Mouse (Mus musculus): Measurements from ENCODE around the gene Ugp2. TPM values are rescaled to one million over a fixed set of nuclear protein-coding genes. Genes with fewer than 3 reads are reported as not detected.
"Not testable (repeated sequence)": the region's sequence is repeated elsewhere in the genome, so short reads cannot be mapped to it uniquely, and the experiment has no call there.

Ugp2 gene
- polyA plus RNA-seq, 1 experiment from 2014 or later: 30.9 TPM

GRCm38 (mm10) chr11:21303619-21304018 lies 67.4 kb downstream of the Ugp2 start:
- 82% methylated on average over 3 of the region's 3 CpGs for WGBS (ENCODE audit: insufficient replicate concordance)
- Histone ChIP-seq H3K4me3 (replicated peaks) (no peak overlapping the region), H3K4me1 (replicated peaks) (no peaks in the 10 kb centered on the region), H3K36me3 (peaks cover 37% of the 10 kb centered on the region), H3K4me2 (no peak overlapping the region), H3K27me3 (no peaks in the 10 kb centered on the region), H3K27ac (no peak overlapping the region), H3K9ac (no peak overlapping the region), H3K9me3 (replicated peaks) (no peaks in the 10 kb centered on the region)
- ATAC-seq (ENCODE audit: low read depth) (no peak), DNase-seq (no peak)

- Histone ChIP-seq H3K36me3 (peaks cover 15% of the 10 kb centered on the region), H3K27ac (no peak overlapping the region), H3K27me3 (no peaks in the 10 kb centered on the region), H3K4me3 (replicated peaks) (no peak overlapping the region), H3K9ac (no peak overlapping the region), H3K9me3 (replicated peaks) (no peaks in the 10 kb centered on the region), H3K4me1 (replicated peaks) (peaks cover 3% of the 10 kb centered on the region), H3K4me2 (no peak overlapping the region)
- 78% methylated on average over 5 of the region's 5 CpGs for WGBS (ENCODE audit: insufficient replicate concordance)
- DNase-seq (no peak), ATAC-seq (ENCODE audit: low read depth) (no peak)
These were observed 75.5 kb downstream of the Ugp2 start for GRCm38 (mm10) chr11:21295486-21295885.

GRCm38 (mm10) chr11:21288153-21288552 lies 82.8 kb downstream of the Ugp2 start:
- H3K4me1 ChIP-seq (replicated peaks); H3K9ac ChIP-seq; DNase-seq; H3K27me3 ChIP-seq; H3K4me3 ChIP-seq (replicated peaks); H3K4me2 ChIP-seq; ATAC-seq (ENCODE audit: low read depth); H3K9me3 ChIP-seq (replicated peaks); H3K27ac ChIP-seq; H3K36me3 ChIP-seq: not testable (repeated sequence)
- WGBS (ENCODE audit: insufficient replicate concordance): 86% methylated on average over 2 of the region's 2 CpGs

DNA sequence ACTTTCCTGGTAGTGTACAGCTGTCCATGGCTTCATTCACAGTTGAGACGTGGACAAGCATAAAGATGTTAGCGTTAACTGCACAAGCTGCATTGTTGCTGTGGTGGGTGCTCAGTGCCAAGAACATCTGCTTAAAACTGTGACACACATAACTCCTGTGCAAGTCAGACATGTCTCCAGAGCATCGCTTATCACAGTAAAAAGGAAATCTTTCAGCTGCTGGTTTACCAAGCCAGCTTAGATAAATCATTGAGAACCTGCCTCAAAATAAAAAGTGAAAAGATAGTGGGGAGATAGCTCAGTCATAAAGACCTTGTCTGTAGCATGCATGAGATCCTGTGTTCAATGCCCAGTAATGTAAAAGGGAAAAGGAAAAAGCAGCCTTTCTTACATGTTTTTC lies 84.6 kb downstream of the Ugp2 start:
- WGBS (ENCODE audit: insufficient replicate concordance): 50% methylated on average over 3 of the region's 3 CpGs
- H3K9me3 ChIP-seq (replicated peaks): no peaks in the 10 kb centered on the region
- H3K4me3 ChIP-seq (replicated peaks): no peak overlapping the region
- ATAC-seq (ENCODE audit: low read depth): no peak
- no peaks in the 10 kb centered on the region for H3K4me1 ChIP-seq (replicated peaks)
- no peak overlapping the region for H3K27ac ChIP-seq
- H3K9ac ChIP-seq: no peak overlapping the region
- no peaks in the 10 kb centered on the region for H3K27me3 ChIP-seq
- H3K36me3 ChIP-seq: peaks cover 7% of the 10 kb centered on the region; the same call in 1 of the 2 replicates
- H3K4me2 ChIP-seq: no peak overlapping the region
- DNase-seq: no peak

DNA sequence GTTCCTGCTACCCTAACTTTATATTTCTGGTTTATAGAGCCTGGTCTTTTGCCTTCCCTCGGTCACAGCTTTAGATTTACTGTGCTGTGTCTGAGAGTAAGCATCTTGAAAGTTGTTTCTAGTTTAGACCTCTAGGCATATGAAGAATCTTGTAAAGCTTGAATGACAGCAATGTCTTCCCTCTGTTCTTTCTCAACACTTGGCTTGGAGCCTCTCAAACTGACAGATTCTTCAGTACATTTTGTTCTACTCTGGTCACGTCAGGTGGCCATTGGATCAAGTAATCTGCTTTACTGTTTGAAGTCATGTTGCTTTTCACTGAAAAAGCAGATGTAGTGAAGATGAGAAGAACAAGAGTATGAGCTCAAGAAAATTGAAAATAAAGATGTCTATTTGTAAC lies 94.8 kb downstream of the Ugp2 start:
- no peak overlapping the region for H3K4me2 ChIP-seq
- peaks cover 24% of the 10 kb centered on the region for H3K36me3 ChIP-seq
- ATAC-seq (ENCODE audit: low read depth) (no peak), DNase-seq (no peak)
- no peaks in the 10 kb centered on the region for H3K27me3 ChIP-seq
- no peak overlapping the region for H3K27ac ChIP-seq
- H3K4me1 ChIP-seq (replicated peaks): no peaks in the 10 kb centered on the region
- H3K4me3 ChIP-seq (replicated peaks): no peak overlapping the region
- H3K9ac ChIP-seq: no peak overlapping the region
- no peaks in the 10 kb centered on the region for H3K9me3 ChIP-seq (replicated peaks)
- WGBS (ENCODE audit: insufficient replicate concordance): 85% methylated on average over 2 of the region's 2 CpGs

MicroRNAs encoded within 50 kb of the gene (microRNA counts, 519-probe panel; counts per million panel counts)
- microRNA mmu-miR-1933-3p (114 counts per million), microRNA mmu-miR-1933-5p (114 counts per million)

Small RNA genes within 50 kb of the gene (microRNA-seq; reads per million reads assigned to microRNA genes)
- 0.88 reads per million for gene Mir1933

Other genes with a start within 250 kb of the Ugp2 start
- 3.8 and 4.5 TPM in 2 replicates for gene Vps54, start 131.9 kb downstream of the Ugp2 start, polyA plus RNA-seq (2015; fragmentation: Nextera tagmentation; extraction: Ambion mirVana)
- gene Wdpcp, start 201.0 kb upstream of the Ugp2 start, polyA plus RNA-seq (2015; fragmentation: Nextera tagmentation; extraction: Ambion mirVana): 1.5 and 2.4 TPM in 2 replicates
- 176 and 184 TPM in 2 replicates for gene Mdh1, start 201.2 kb upstream of the Ugp2 start, polyA plus RNA-seq (2015; fragmentation: Nextera tagmentation; extraction: Ambion mirVana)